Mouse (Mus musculus) lung, adult 2 months (tissue): ENCODE measurements at regions not wholly inside any gene's neighbourhood (a gene's known extent, or its start where the extent isn't known, plus 50 kb on each side); places are given as distances from the start of the nearest gene placed in this dataset.

Experiments used
- DNase-seq: peaks from one replicate; pipeline ENCODE4 v3.0.0; 2022
- H3K4me1 ChIP-seq: fragments of 200-500 bp; 2 replicates; pipeline ENCODE4 v1.6.1; 2011; ENCODE audit warnings: low read length; ENCODE audit not compliant: control insufficient read depth, insufficient read depth
- H3K4me3 ChIP-seq: fragments of 200-500 bp; replicated peaks from 2 replicates; pipeline ENCODE3; 2011; ENCODE audit warnings: low read depth, mild to moderate bottlenecking, control low read depth, low read length; ENCODE audit errors: extremely low read depth
- CTCF ChIP-seq: fragments of 200-500 bp; IDR thresholded peaks from 2 replicates; pipeline ENCODE4 v1.5.1; 2011; ENCODE audit warnings: mild to moderate bottlenecking, low read length, control low read depth; ENCODE audit not compliant: insufficient read depth
- POLR2A ChIP-seq: fragments of 200-500 bp; IDR thresholded peaks from 2 replicates; pipeline ENCODE4 v1.6.1; 2011; ENCODE audit warnings: low read depth, mild to moderate bottlenecking, control low read depth, low read length, borderline replicate concordance; ENCODE audit errors: extremely low read depth
- WGBS: fragments of 180-500 bp; shearing (Covaris S2); methylation state at CpG from one replicate; pipeline ENCODE4 v1.1.7; 2018; 5-methylcytosine and 5-hydroxymethylcytosine counted together

DNA sequence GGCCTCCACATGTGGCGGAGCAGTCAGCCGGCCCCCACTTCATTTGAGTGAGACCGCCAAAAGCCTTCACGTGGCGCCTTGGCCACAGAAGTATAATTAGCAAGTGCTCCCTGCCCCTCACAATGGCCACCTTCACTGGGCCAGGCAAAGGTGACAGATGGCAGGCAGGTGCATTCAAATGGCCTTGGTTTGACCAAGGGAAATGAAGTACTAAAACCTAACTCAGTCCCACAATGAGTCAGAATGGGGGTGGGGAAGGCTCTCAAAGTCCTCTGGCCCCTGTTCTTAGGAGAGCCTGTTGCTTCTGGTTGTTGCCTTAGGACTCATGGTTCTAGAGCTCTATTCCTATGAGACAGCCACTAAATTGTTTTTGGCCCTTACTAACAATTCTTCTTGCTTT lies 147.2 kb upstream of the Bcl6 start:
- DNase-seq: no peak
- WGBS: 94% methylated on average over 5 of the region's 5 CpGs
- TF ChIP-seq CTCF (no peak), POLR2A (no peak)
- Histone ChIP-seq H3K4me1 (no peaks in the 10 kb centered on the region; the same call in 1 of the 2 replicates), H3K4me3 (no peak overlapping the region)

DNA sequence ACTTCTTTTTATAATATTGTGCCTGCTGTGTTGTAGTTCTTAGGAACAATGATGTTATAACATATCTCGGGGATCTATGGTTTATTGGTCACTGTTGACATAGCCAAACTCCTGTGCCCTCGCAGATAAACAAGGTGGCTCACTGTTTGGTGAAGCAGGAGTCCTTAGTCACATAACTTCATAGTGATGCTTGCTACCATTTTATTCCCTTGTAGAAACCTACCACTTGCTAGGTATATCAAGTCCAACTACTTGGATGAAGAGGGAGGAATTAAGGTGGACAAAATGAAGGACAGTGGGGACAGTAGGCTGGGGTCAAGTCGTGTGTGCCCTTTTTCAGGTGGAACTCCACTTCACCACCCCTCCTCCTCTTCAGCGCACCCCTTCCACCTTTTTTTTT lies 146.7 kb upstream of the Bcl6 start:
- DNase-seq: no peak
- Histone ChIP-seq H3K4me3 (no peak overlapping the region), H3K4me1 (no peaks in the 10 kb centered on the region; the same call in 1 of the 2 replicates)
- TF ChIP-seq POLR2A (no peak), CTCF (no peak)
- 93% methylated on average over 4 of the region's 4 CpGs for WGBS

DNA sequence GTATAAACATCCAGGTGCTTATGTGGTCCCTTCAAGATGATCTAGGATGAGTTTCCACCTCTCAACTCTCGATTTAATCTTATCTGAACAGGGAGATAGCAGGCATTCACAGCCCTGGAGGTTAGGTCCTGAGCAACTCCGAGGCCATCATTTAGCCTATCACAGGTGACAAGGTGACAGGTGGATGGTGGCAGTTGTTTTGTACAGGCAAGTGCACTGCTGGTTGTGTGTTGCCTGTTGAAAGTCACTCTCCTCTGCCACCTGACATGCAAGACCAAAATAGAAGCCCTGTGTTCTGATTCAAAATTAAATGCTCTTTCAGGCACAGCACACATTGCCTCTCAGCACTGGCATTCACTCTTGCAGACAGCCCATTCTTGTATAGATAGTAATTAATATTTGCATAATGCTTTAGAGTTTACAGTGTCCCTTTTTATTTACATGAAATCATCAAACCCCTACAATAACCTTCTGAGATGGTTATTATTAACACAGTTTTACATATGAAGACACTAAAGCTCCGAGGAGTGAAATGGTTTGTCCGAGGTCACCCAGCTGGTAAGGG lies 145.9 kb upstream of the Bcl6 start:
- no peak for DNase-seq
- 72% methylated on average over 4 of the region's 4 CpGs for WGBS
- no peaks in the 10 kb centered on the region; the same call in 1 of the 2 replicates for H3K4me1 ChIP-seq
- H3K4me3 ChIP-seq: no peak overlapping the region
- TF ChIP-seq CTCF (no peak), POLR2A (no peak)

DNA sequence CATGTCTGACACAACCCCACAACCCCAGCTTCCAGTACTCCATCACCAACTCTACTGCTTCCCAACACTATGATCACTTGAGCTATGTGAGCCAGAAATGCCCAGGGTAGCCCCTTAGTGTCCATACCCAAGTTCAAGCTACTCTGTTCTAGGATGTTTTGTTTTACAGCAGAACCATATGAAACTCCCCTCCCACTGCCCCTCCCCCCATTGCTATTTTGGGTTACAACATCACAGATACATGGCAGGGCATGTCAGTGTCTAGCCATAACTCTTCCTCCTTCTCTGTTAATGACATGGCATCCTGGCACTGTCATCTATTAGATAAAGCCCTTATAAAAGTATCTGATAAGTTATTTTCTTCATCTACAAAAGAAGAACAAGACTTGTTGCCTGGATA lies 142.0 kb upstream of the Bcl6 start:
- DNase-seq: no peak
- TF ChIP-seq CTCF (no peak), POLR2A (no peak)
- no peak overlapping the region for H3K4me3 ChIP-seq
- H3K4me1 ChIP-seq: no peaks in the 10 kb centered on the region; the same call in 1 of the 2 replicates

DNA sequence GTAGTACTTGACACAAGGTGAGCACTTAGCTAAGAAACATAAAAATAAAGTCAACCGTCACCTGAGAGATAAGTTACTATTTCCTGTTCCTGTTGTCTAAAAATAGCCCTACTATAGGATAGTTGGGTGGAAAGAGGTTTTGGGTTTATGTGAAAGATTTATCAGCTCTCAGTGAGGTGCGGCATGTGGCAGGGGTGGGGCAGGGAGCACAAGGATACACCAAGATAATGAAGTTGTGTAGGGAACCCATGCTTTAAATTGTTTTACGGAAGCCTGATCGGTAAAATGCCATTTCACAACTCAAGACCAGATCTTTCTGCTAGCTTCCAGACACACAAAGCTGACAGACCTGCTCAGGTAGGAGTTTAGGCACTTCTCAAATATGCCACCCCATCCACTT lies 141.0 kb upstream of the Bcl6 start:
- TF ChIP-seq POLR2A (no peak), CTCF (no peak)
- no peak overlapping the region for H3K4me3 ChIP-seq
- no peak for DNase-seq
- H3K4me1 ChIP-seq: no peaks in the 10 kb centered on the region; the same call in 1 of the 2 replicates
- 68% methylated on average over 4 of the region's 4 CpGs for WGBS

DNA sequence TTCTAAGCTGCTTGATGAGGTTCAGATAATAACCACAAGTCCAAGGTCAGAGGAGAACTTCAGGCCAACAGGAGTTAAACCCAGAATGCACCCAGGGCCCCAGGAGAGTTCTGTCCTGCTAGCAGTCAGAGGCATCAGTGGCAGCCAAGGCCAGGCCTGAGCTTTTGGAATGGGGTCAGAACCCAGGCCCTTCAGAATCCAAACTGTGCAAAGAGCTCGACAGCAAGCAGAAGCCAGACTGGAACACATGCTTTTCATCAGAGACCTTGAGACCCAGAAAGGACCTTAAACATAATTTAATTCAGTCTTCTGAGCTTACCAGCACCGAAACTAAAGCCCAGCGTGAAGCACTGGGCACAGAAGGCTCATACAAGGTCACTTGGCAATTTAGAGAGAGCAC lies 139.9 kb upstream of the Bcl6 start:
- WGBS: 71% methylated on average over 3 of the region's 3 CpGs
- no peak for TF ChIP-seq CTCF
- TF ChIP-seq POLR2A: no peak
- no peak overlapping the region for H3K4me3 ChIP-seq
- H3K4me1 ChIP-seq: no peaks in the 10 kb centered on the region; the same call in 1 of the 2 replicates
- no peak for DNase-seq

DNA sequence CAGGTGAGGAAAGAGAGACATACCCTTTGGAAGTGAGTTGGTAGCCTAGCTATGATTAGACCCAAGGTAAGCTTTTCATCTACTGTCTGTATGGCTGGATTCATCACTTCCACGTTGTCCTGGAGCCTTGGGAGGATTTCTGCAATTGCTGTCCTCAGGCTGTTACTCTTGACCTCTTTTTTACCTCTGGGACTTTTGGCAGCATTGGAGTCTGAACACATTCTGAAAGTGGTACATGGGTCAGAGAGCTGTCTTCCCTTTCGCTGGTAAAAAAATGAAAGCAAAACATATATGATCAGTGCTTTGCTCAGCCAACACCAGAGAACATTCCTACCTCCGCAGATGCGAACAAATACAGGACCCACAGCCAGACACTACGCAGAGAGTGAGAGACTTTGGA lies 136.1 kb upstream of the Bcl6 start:
- TF ChIP-seq POLR2A: no peak
- TF ChIP-seq CTCF: no peak
- WGBS: 84% methylated on average over 5 of the region's 5 CpGs
- H3K4me3 ChIP-seq: no peak overlapping the region

DNA sequence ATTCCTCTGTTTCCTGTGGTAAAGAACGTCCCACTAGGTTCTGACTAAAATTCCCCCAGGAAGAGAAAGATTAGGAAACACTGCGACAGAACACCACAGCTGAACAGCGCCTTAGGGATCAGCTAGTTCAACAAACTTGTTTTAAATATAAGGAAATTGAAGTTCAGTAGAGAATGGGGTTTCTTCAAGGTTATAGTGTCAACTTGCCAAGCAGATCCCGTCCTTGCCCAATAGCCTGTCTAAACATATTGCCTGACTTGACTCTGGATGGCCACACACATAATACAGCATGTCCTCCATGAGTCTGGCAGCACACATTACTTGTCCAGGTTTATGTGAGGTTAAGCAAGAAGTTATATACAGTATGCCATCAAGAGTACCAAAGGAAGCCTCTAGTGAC lies 135.4 kb upstream of the Bcl6 start:
- TF ChIP-seq POLR2A (no peak), CTCF (no peak)
- WGBS: 73% methylated on average over 4 of the region's 4 CpGs
- no peak for DNase-seq
- H3K4me1 ChIP-seq: no peaks in the 10 kb centered on the region; the same call in none of the 2 replicates
- no peak overlapping the region for H3K4me3 ChIP-seq

More for the DNA sequence above, 136.1 kb upstream of the Bcl6 start:
- no peak for DNase-seq
- H3K4me1 ChIP-seq: no peaks in the 10 kb centered on the region; the same call in none of the 2 replicates

DNA sequence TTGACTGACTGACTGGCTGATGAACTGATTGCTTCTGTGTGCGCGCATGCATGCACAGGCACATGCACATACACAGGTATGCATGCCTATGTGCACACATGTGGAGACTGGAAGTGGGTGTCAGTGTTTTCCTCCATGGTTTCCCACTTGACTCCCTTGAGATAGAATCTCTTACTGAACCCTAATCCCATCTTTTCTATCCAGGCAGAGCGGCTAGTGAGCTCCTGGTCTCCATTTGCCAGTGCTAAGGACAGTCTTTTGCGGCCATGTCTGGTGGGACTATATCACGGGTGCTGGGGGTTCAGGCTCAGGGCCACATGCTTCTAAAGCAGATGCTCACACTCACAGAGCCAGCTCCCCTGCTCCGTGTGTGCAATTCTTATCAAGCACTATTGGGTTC lies 133.0 kb upstream of the Bcl6 start:
- DNase-seq: no peak
- Histone ChIP-seq H3K4me3 (no peak overlapping the region), H3K4me1 (no peaks in the 10 kb centered on the region; the same call in none of the 2 replicates)
- no peak for TF ChIP-seq CTCF
- TF ChIP-seq POLR2A: no peak
- 93% methylated on average over 6 of the region's 6 CpGs for WGBS

DNA sequence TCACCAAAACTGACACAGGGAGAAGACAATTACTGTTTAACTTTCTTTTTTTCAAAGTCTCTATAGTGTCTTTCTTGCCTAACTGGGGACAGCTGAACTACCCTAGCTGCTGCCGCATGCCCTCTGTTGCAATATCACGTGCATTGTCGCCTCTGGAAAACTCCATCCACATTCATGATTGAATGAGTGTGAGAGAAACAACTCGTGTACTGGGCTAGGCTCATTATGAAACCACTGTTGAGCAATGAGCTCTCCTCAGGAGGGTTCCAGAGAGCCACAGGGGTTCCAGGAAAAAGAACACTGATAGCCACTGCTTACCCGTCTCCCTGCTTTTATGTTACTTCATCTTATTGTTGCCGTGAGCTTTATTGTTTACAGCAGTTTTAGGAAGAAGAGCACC lies 132.2 kb upstream of the Bcl6 start:
- peak; percentile 48 for DNase-seq
- TF ChIP-seq POLR2A (no peak), CTCF (no peak)
- Histone ChIP-seq H3K4me3 (no peak overlapping the region), H3K4me1 (no peaks in the 10 kb centered on the region; the same call in none of the 2 replicates)
- 48% methylated on average over 6 of the region's 6 CpGs for WGBS
